Mouse (Mus musculus): Measurements from ENCODE around the gene Fbxo10. TPM values are rescaled to one million over a fixed set of nuclear protein-coding genes. Genes with fewer than 3 reads are reported as not detected.
"Not testable (repeated sequence)": the region's sequence is repeated elsewhere in the genome, so short reads cannot be mapped to it uniquely, and the experiment has no call there.

Gene Fbxo10
- polyA plus RNA-seq, 1 experiment from 2014 or later = 19.2 TPM

- H3K9ac ChIP-seq; H3K4me2 ChIP-seq (replicated peaks); H3K27me3 ChIP-seq; H3K9me3 ChIP-seq; H3K4me1 ChIP-seq; H3K4me3 ChIP-seq; ATAC-seq (ENCODE audit: low FRiP score, low read depth); H3K27ac ChIP-seq: not testable (repeated sequence)
- H3K36me3 ChIP-seq = peaks cover 71% of the 10 kb centered on the region
- WGBS = 88% methylated on average over 11 of the region's 11 CpGs
Measured at GRCm38 (mm10) chr4:44992330-44992729, 92.1 kb downstream of the Fbxo10 start.

- 90% methylated on average over 5 of the region's 5 CpGs for WGBS
- ATAC-seq (ENCODE audit: low FRiP score, low read depth) = no peak
Measured at GRCm38 (mm10) chr4:44990560-44990959, 93.8 kb downstream of the Fbxo10 start.

More at GRCm38 (mm10) chr4:44990560-44990959, 93.8 kb downstream of the Fbxo10 start:
- H3K9ac ChIP-seq = no peak overlapping the region
- no peak overlapping the region for H3K27ac ChIP-seq
- H3K4me3 ChIP-seq = no peak overlapping the region
- H3K9me3 ChIP-seq = no peaks in the 10 kb centered on the region
- no peaks in the 10 kb centered on the region for H3K27me3 ChIP-seq
- no peak overlapping the region for H3K4me2 ChIP-seq (replicated peaks)
- H3K36me3 ChIP-seq = peaks cover 86% of the 10 kb centered on the region
- no peaks in the 10 kb centered on the region for H3K4me1 ChIP-seq

Other genes with a start within 250 kb of the Fbxo10 start
- 58.2 TPM in 2 replicates for gene Grhpr, start 103.2 kb downstream of the Fbxo10 start, polyA plus RNA-seq (2015; fragmentation: Nextera tagmentation; extraction: Ambion mirVana)
- 30.2 and 30.6 TPM in 2 replicates for gene Zbtb5, start 72.2 kb downstream of the Fbxo10 start, polyA plus RNA-seq (2015; fragmentation: Nextera tagmentation; extraction: Ambion mirVana)
- 43.9 and 44.6 TPM in 2 replicates for gene Polr1e, start 66.0 kb downstream of the Fbxo10 start, polyA plus RNA-seq (2015; fragmentation: Nextera tagmentation; extraction: Ambion mirVana)
- 213 and 223 TPM in 2 replicates for gene Tomm5, start 23.5 kb upstream of the Fbxo10 start, polyA plus RNA-seq (2015; fragmentation: Nextera tagmentation; extraction: Ambion mirVana)
- gene Frmpd1, start 100.3 kb upstream of the Fbxo10 start, polyA plus RNA-seq (2015; fragmentation: Nextera tagmentation; extraction: Ambion mirVana) = 2.8 and 4.6 TPM in 2 replicates
- 19.9 TPM in 2 replicates for gene Trmt10b, start 212.5 kb upstream of the Fbxo10 start, polyA plus RNA-seq (2015; fragmentation: Nextera tagmentation; extraction: Ambion mirVana)

Data from limb, embryonic 13.5 days (tissue).